Mouse (Mus musculus) forebrain, embryonic 12.5 days (tissue): ENCODE data around the gene H2-M9. TPM values are rescaled to one million over a fixed set of nuclear protein-coding genes. Genes with fewer than 3 reads are reported as not detected.

Source experiments
- ATAC-seq: fragments of 200-750 bp; cut with Nextera tagmentation; 2 replicates; pipeline ENCODE4 v1.8.0; 2017; ENCODE audit warnings: moderate TSS enrichment; ENCODE audit not compliant: low FRiP score
- H3K27ac ChIP-seq: fragments of 300-500 bp; sonication (generic); 2 replicates; pipeline ENCODE4 v1.5.1; 2016; ENCODE audit warnings: mild to moderate bottlenecking
- H3K27me3 ChIP-seq: fragments of 300-500 bp; sonication (generic); 2 replicates; pipeline ENCODE4 v1.6.1; 2016; ENCODE audit warnings: mild to moderate bottlenecking
- H3K36me3 ChIP-seq: fragments of 300-500 bp; sonication (generic); replicated peaks from 2 replicates; pipeline ENCODE4 v1.6.1; 2016; ENCODE audit warnings: mild to moderate bottlenecking
- H3K4me1 ChIP-seq: fragments of 300-500 bp; sonication (generic); 2 replicates; pipeline ENCODE4 v1.6.1; 2016
- H3K4me2 ChIP-seq: fragments of 300-500 bp; sonication (generic); 2 replicates; pipeline ENCODE4 v1.6.1; 2016; ENCODE audit warnings: mild to moderate bottlenecking, moderate library complexity
- H3K4me3 ChIP-seq: fragments of 300-500 bp; sonication (generic); replicated peaks from 2 replicates; pipeline ENCODE4 v1.5.1; 2016; ENCODE audit warnings: mild to moderate bottlenecking
- H3K9ac ChIP-seq: fragments of 300-500 bp; sonication (generic); 2 replicates; pipeline ENCODE4 v1.6.1; 2016; ENCODE audit warnings: mild to moderate bottlenecking
- H3K9me3 ChIP-seq: fragments of 300-500 bp; sonication (generic); 2 replicates; pipeline ENCODE4 v1.6.1; 2016
- WGBS: fragments of 180-500 bp; shearing (Covaris S2); methylation state at CpG from one replicate; pipeline ENCODE4 v1.1.7; 2016; 5-methylcytosine and 5-hydroxymethylcytosine counted together
- polyA plus RNA-seq: library from polyadenylated mRNA; unstranded; fragments of >200 nt; fragmentation: Nextera tagmentation; extraction: Ambion mirVana; gene quantifications from 2 replicates; pipeline ENCODE4 v1.2.1, GENCODE M21; 2016

The H2-M9 gene
- not detected in 2 replicates for polyA plus RNA-seq

GRCm38 (mm10) chr17:36642566-36642965 is at the start of gene H2-M9:
Gene H2-M9 (minus strand): TSS chr17:36642666.
- 93% methylated on average over 3 of the region's 3 CpGs for WGBS
- Histone ChIP-seq H3K27me3 (no peaks in the 10 kb centered on the region), H3K9ac (no peak within 1 kb of the TSS), H3K9me3 (no peaks in the 10 kb centered on the region), H3K36me3 (no peaks in the 10 kb centered on the region), H3K27ac (no peak within 1 kb of the TSS), H3K4me1 (no peaks in the 10 kb centered on the region), H3K4me3 (no peak within 1 kb of the TSS), H3K4me2 (no peak within 1 kb of the TSS)
- no peak for ATAC-seq

GRCm38 (mm10) chr17:36672119-36672518 is 29.7 kb upstream of the H2-M9 start, which contains the start of gene H2-M1:
Gene H2-M1 (minus strand): TSS chr17:36672219.
- Histone ChIP-seq H3K27ac (no peak within 1 kb of the TSS), H3K36me3 (no peaks in the 10 kb centered on the region), H3K4me2 (no peak within 1 kb of the TSS), H3K4me1 (no peaks in the 10 kb centered on the region), H3K9me3 (no peaks in the 10 kb centered on the region), H3K4me3 (no peak within 1 kb of the TSS), H3K9ac (no peak within 1 kb of the TSS), H3K27me3 (no peaks in the 10 kb centered on the region)
- 79% methylated on average over 3 of the region's 3 CpGs for WGBS
- ATAC-seq, result no peak

Other genes starting within 250 kb of the H2-M9 start
- gene H2-M10.4, start 180.3 kb downstream of the H2-M9 start, polyA plus RNA-seq, result not detected in 2 replicates
- gene H2-M11, start 95.6 kb downstream of the H2-M9 start, polyA plus RNA-seq, result not detected in 2 replicates
- not detected in 2 replicates for gene H2-M1, start 29.6 kb upstream of the H2-M9 start, polyA plus RNA-seq
- not detected in 2 replicates for gene H2-M10.5, start 130.2 kb upstream of the H2-M9 start, polyA plus RNA-seq
- gene H2-M10.6, start 169.5 kb upstream of the H2-M9 start, polyA plus RNA-seq, result not detected in 2 replicates
- gene Trim26, start 194.5 kb upstream of the H2-M9 start, polyA plus RNA-seq, result 38.7 and 44.0 TPM in 2 replicates
- 0.14 and 0.24 TPM in 2 replicates for gene Trim15, start 224.5 kb upstream of the H2-M9 start, polyA plus RNA-seq
- 4.7 and 7.1 TPM in 2 replicates for gene Trim10, start 226.9 kb upstream of the H2-M9 start, polyA plus RNA-seq
- not detected in 2 replicates for gene Trim40, start 247.5 kb upstream of the H2-M9 start, polyA plus RNA-seq